Mouse (Mus musculus) NIH3T3 (cell line): ENCODE data around the gene Krt20.
A peak's percentile ranks its signal among the peaks of the same experiment; 100 is the strongest.

Source experiments
- DNase-seq: peaks from one replicate; pipeline ENCODE4 v3.0.0-alpha.2; 2012; ENCODE audit warnings: low read depth

Gene Krt20

DNA sequence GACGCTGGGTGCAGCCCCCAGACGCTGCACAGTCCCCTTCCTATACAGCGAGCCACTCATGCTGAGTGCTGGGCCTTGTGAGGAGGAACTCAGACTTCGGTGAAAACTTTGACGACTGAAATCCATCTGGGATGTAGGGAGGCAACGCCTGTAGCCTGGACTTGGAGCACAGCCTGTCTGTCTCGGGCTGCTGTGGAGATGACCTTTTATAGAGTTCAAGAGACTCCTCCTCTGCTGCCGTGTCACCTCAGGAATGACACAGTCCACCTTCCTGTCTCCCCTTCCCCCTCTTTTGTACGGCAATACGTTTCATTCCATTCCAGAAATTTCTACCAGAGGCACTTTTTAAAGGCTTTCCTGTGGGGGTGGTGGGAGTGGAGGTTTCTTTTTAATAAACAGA lies at the start of gene Krt20:
Gene Krt20 (minus strand): TSS at position 179 of the 400 bp plus-strand sequence.
- DNase-seq, result no peak

DNA sequence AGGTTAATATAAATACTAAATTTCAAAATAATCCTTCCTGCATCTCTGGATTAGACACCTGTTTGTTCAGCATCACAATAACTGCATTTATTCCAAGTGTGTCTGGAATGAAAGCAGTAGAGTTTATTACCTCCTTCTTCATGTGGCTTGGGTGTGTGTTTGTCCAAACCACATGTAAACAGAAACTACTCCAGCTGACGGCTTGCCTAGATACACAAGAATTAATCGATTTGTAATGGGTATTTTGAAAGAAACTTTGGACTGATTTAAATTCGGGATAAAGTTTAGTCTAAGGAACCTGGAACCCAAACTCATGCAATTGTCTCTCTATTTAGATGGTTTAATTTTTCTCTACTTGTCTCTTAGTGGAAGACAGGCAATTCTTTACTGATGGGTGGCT lies 37.0 kb upstream of the Krt20 start:
- no peak for DNase-seq

DNA sequence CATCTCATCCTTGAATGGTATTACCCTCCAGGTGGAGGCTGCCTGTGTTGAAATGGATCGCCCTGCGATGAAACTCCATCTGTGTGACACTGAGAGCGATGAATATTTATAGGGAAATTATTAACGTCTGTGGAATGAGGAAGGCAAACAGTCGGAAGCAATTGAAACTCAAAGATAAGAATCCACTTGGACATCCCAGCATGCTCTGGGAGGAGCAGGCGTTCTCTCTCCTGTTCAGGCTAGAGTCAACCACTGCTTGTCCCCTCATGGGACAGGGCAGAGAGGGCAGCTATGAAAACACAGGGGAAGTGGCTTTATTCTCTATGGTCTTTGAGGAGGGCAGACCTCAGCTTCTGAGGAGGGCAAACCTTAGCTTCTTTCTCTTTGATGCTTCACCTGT lies 35.5 kb upstream of the Krt20 start:
- no peak for DNase-seq

DNA sequence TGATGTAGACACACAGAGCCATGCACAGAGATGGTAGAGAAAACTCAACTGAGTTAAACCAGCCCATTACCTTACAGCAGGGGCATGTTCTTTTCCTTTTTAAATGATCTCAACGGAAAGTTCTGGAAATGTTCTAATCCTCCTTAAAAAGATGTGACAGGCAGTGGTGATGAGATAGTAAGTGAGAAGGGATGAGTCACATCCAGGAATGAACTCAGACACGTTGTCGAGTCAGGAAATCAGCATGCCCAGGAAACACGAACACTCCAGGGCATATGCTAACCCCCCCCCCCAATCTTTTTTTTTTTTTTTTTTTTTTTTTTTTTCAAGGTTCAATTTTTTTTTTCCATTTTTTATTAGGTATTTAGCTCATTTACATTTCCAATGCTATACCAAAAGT lies 34.5 kb upstream of the Krt20 start:
- DNase-seq, result peak; percentile 66

DNA sequence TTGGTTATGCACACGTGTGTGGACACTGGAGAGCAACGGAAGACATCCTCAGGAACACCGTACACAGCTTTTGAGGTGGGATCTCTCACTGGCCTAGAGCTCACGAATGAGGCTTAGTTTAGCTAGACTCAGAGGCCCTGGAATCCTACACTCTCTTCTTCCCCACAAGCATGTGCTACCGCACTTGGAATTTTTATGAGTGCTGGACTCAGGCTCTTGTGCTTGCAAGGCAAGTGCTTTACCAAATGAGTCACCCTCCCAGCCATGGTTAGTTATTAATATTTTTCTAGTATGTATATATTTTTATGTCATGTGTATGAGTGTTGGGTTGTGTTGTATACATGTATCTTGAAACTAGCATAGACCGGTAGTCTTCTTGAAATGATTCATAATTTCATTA lies 34.0 kb upstream of the Krt20 start:
- DNase-seq, result peak; percentile 78

DNA sequence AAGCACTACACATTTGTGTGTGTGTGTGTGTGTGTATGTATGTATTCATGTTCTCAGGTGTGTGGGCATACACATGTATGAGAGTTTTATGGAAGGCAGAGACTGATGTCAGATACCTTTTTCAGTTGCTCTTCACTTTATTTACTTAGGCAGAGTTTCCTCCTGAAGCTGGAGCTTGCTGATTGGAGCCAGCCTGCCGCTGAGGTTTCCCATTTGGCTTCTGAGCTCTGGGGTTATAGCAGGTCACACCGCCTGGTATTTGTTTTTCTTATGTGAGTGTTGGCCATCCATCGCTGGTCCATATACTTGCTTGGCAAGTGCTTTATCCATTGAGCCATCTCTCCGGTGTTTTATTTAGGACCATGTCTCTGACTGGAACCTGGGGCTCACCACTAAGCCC lies 31.3 kb upstream of the Krt20 start:
- no peak for DNase-seq

DNA sequence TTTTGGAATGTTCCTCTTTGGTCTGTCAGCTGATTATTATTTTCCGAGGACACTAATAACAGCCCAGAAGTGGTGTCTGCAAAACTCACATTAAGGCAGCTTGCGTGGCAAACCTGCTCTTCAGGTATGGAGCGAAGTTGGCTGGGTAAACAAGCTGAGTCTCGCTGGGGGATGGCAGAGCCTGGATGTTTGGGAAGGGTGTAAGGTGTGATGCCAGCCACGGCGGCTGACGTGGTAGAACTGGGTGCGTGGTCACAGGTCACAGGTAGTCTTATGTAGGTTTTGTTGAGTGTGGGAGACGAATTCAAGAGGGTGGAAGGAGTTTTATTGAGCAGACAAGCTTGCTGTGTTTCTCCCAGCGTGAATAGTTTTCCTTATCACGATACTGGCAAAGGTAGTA lies 30.6 kb upstream of the Krt20 start:
- DNase-seq, result no peak

DNA sequence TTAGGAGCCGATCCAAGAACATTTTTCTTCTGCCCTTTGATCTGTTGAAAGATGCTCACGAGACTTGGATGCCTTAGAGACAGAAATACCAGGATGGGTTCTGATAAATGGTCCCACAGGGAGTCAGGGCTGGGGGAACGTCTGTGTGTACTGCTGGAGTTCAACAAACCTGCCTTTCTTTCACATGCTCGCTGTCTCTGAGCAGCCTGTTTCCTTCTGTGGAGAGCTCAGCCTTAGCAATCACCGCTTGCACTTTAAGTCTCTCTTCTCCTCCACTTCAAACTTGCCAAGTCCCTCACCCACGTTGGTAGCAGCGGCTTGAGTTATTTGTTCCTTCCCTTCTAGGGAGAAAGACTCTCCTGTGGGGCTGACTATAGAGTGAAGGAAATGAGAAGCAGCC lies 28.4 kb upstream of the Krt20 start:
- DNase-seq, result peak; percentile 41

DNA sequence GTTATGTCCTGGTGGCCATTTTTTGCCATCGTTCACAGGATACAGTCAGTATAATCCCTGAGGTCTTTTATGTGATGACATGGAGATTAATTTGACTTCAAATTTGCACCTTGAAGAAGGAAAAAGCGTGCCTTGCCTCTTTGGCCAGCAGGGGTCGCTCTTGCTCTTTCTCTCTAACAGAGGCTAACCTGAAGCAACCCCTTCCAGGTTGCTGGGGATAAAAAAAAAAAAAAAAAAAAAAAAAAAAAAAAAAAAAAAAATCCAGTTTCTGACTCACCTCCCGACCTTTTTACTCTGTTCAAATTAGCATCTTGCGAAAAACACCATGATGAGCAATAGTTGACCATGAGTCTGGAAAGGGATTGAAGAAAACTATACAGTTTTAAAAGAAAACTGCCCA lies 26.9 kb upstream of the Krt20 start:
- DNase-seq, result peak; percentile 91

DNA sequence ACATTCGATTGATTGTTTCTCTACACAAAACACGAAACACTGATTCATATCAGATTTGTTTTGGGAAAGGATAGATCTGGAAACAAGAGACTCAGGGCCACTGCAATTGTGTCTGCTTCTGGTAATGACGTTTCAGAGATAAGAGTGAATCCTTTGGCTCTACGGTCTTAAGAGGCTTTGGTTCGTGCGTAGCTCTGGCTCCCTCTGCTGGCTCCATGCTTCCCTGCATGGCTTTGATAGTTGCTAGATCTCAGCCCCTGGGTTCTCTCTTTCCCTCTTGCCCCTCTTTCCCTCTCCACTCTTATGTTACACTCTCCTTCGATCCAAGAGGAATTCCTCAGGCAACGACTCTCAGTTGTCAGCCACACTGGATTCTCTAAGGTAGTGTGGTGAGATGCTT lies 25.2 kb upstream of the Krt20 start:
- DNase-seq, result peak; percentile 68

DNA sequence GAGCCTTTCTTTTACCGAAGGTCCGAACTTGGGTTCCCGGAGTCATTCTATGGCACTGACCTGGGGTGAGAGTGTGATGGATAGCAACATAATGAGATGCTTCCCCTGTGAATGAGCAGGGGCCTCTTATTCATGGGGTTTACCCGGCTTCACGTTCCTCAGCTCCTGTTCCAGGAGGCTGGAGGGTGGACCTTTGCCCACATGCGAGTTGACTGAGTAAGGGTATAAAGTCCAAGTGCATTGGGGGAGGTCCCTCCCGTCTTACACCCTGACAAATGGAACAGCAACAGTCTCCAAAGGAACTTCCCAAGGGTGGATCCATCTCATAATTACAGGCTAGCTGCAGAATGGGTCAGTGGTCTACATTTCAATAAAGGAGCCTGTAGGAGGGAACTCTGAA lies 23.8 kb upstream of the Krt20 start:
- DNase-seq, result no peak

DNA sequence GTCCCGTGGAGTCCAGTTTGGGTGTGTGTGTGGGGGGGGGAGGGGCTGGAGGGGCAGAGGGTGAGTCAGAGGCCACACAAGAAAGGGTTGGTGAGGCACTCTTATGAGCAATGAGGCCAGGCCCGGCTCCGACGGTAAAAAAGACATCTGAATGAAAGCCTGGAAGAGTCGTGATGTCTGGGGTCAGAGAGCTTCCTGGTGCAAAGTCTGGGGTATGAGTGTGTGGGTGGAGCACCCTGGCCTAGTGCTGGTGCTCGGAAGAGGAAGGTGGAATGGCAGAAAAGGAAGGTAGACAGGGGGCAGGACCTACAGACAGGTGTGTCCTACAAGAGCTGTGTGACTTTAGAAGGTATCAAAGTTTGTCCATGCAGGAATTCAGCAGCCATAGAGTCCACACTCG lies 20.9 kb upstream of the Krt20 start:
- no peak for DNase-seq

DNA sequence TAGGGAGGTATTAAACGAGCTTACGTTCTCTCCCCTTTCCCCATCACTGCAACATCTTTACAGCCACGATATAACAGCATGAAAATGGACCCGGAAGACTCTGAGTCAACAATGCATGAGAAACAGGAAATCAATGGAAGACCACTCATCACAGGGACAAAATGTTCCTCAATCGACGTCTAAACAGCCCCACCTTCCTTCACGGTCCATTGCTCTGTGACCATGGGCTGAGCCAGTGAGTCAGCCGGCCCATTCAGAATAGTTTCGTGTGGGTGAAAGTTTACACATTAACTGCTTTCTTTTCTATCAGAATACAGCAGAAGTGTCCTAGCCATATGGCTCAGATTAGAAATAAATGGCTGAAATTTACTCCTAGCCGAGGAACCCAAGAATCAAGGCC lies 16.8 kb upstream of the Krt20 start:
- DNase-seq, result no peak

DNA sequence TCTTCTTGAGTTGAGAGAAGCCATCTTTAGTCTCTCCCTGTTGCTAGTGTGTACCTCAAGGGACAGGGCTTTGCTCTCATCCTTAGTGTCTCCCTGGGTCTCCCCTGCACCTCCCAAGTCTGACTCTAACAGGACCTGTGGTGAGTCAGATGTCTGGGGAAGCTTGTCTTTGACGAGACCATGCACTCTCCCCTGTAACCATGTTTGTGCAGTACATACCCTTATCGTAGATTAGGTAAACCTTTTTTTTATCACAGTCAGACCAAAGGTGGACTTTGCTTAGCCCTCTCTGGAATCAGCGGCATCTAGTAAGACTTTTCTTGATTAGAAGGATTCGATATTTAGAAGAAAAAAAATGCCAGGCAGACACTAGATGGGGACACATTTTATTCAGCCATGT lies 16.1 kb upstream of the Krt20 start:
- DNase-seq, result no peak

DNA sequence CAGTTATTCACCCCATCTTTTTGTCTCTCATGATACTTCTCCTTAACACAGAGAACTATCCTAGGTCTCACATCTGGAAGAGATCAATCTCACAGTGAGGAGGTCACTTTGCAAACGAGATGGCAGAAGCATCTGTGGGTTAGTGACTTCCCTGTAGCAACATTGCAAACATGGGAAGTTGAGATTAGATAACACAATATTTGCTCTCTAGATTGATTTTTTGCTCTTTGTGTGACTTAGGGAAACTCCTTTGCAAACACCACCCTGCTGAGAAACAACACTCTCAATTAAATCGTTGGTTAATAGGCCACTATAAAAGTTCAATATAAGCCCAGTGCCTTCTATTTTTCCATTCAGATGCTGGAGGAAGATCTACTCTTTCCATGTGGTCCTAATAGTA lies 10.8 kb upstream of the Krt20 start:
- no peak for DNase-seq

DNA sequence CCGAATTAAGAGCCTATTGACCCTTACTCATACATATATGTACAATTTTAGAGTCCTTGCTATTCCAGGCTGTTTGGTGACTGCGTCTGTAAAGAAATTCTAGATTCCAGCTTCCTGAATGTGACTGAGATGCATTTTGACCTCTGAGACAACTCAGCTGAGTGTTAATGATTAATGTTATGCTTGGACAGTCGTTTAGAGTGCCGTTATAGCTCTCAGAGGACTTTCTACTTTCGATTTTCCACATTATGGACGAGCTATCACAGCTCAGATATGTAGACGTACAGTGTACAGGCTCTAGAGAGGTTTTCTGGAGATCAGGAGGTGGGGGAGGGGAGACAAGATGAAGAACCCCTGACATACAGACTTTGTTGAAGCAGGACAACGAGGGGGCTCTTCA lies 3.3 kb upstream of the Krt20 start:
- no peak for DNase-seq

DNA sequence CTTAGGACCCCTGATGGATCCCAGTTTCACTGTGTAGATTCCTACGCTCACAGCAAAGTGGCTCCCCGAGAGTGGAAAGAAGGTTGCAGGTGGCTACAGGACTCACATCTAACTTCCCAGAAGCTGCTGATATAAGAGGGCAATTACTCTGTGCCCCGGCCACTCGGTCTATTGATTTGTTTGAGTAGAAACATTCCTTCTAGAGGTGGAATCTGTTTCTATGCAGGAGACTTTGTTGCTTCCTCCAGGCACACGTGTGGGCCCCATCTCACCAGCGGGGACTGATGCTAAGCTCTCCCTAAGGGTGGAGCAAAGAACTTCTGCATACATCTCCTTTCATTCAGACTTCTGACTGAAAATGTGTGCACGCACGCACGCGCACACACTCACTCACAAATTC lies 1.5 kb upstream of the Krt20 start:
- no peak for DNase-seq

DNA sequence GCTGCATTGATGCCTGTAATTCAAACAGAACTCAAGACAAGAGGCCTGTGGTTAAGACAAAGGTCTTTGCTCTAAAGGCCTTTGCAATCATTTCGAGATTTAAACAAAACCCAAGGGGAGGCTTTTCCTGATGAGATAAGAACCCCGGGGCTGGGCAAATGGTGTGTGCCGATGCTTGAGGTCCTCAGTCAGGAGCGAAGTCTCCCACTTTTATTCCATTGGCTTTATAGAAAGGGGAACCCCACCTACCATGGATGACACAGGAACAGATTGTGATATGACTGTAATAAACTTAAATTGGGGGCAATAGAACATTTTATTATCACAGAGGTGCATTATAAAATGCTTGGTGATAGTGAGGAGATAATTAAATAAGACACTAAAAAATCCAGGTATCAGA lies 1.3 kb downstream of the Krt20 start:
- no peak for DNase-seq

DNA sequence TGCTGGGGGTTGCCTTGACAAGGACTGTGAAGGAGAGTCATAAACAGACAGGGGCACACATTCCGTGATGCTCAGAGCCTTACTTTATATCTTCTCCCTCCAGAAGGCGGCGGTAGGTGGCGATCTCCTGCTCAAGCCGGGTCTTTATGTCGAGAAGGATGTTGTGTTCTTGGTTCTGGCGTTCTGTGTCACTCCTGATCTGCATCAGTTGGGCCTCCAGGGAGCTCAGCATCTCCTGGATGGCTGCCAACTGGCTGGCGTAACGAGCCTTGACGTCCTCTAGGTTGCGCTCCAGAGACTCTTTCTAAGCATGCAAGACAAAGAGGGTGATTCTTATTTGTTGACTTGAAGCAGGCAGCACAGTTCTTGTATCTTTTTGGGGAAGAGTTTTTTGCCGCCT lies 7.3 kb downstream of the Krt20 start:
- DNase-seq, result peak; percentile 54

DNA sequence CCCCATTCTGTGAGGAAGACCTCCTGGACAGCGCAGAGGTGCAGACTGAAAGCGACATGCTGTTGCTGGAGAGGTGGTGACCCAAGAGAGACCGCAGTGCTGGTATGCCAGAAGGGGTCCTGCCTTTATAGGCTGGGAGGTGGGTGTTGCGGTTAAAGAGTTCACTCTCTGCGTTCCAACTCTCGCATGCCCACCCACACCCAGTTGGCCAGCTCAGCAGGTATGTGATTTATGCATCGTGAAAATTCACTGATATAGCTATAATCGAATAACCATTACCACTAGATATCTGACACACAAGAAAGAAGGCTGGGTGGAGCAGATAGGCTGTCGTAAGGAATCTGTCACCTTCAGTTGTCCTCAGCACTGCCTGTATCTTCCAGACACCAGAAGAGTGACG lies 15.8 kb downstream of the Krt20 start, which contains the start of gene Krt12:
Gene Krt12 (minus strand): TSS at position 101 of the 400 bp plus-strand sequence.
- DNase-seq, result no peak

DNA sequence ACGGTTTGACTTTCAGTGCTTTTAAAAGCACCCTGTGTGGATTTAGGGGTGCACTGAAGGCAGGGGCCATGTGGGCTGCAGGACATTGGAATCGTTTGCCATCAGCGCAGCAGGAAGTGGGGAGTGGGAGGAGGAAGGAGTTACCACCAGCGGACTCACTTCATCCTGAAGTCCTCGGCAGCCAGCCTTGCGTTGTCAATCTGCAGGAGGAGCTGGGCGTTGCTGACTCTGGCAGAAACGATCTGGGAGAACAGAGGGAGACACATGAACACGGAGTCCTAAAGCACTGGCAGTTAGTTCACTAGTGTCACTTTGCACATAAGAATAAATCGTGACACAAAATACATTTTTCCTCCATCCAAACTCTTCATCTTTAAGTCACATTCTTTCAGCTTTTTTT lies 17.4 kb downstream of the Krt20 start:
- no peak for DNase-seq

DNA sequence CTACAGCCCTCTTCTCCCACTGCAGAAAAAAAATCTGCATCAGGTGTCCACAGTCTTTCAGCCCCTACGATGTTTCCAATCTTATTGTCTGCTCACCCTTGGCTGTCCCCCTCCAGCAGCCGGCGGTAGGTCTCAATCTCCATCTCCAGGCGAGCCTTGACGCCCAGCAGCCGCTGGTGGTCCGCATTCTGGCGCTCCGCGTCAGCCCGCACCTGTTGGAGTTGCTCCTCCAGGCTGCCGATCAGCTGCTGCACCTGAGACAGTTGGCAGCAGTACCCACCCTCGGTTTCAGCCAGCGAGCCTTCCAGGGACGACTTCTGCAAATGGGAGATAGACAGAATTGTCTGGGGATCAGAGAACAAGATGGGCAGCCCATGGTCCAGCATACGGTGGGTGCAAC lies 20.1 kb downstream of the Krt20 start:
- no peak for DNase-seq

DNA sequence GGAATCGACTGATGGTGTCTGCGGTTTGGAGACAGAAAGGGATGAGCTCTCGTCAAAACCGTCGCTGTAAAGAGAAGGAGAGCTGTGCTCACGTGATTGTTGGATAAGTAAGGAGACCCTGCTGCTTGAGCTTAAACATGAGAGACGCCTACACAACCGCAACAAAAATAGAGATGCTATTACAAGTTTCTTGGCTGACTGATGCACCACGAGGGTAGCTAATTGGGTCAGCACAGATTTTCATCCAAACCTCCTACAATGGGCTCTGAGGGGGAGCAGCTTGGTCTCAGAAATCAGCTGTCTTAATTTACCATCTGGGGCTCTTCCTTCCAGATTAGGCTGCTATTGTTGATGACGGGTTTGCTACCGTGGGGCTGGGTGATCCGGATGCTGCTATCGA lies 21.0 kb downstream of the Krt20 start:
- DNase-seq, result no peak

DNA sequence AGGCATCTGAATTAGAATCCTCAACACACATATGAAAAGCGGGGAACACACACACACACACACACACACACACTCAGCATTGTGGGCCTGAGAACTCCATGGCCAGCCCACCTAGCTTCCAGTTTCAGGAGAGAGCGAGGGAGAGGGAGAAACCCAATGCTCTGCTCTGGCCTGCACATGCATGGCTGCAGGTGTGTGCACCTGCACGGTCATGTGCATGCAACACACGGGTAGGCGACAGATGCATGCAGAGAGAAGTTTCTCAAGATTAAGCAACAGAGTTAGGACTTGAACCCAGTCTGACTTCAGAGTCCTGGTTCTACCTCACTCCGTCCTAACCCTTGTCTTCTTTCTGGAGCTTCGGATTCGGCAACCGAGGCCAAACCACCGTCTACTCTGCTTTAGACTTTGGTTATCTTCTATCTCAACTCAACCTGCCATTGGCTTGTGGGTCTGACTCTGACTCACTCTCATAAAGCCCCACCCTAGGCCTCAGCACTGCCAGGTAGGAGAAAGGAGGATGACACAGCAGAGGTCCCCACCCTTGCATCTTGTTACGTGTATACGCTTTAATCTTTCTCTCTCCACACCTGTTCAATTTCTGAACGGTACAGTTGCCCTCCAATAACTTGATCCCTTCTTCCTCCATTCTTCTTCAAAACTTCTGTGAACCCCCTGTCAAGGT lies 23.3 kb downstream of the Krt20 start:
- DNase-seq, result no peak

DNA sequence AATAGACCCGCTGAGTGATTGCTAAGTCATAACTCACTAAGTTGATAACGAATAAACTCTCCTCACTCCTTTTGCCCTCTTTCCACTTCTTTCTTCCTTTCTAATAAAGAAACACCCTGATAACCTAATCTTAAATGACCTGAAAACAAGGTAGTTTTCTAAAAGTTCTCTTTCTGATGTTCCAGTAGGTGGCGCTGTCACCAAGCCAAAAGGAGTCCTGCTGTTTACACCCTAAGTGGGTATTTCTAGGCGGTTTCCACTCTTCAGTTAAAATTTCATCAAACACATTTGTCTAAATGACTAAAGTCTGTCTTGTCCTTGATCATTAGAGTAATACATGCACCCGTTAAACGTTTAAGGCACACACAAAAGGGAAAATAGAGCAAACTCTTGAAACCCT lies 24.7 kb downstream of the Krt20 start:
- peak; percentile 75 for DNase-seq
